Comparison of ENCODE assay signal across 8 mouse cellular contexts in the genomic region with DNA sequence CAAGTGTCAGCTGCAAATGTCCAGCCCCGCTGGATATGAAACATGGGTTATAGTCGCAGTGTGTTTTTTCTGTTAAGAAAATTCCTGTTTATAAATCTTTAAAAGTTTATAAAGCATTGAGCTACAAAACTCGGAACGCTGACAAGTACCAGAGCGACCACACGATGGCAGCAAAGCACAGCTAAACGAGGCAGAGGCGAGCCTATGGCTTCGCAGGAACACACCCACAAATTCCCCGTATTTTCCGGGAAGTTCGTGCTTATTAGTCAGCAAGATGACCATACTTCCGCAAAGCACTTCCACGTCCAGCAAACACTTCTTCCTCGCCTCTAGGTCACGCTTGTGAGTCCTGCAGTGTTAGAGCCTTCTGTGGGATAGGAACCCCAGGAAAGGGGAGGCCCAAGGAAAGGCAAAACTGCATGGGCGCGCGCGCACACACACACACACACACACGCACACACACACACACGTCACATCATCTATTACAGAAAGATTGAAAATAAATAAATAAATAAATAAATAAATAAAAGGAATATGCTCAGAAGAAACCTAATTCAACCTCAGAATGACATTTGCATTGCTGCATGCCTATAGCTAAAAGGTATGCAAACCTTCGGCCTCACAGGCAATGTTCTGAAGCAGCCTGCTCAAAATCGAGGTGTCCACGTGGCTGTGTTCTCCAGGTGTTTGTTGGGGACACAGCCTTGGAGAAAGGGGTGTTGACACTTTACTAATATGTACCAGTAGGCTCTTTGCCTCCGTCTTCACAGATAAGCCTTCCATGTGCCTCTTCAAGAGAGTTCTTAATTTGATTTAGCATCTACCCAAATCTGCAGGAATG.
DNase-seq lines count a peak whose midpoint lies in the region; ATAC-seq and TF ChIP-seq lines count a peak whose summit lies in the region.

No protein-coding gene starts in this region.

- TF ChIP-seq CTCF in lung, postnatal 0 days (IDR thresholded peaks at IDR 0.05): peak; percentile 76

- H3K27ac ChIP-seq in hindbrain, embryonic 13.5 days: no peak overlapping the region
- H3K27ac ChIP-seq in lung, postnatal 0 days (ENCODE audit: low read length): no peak overlapping the region

- H3K4me2 ChIP-seq in hindbrain, embryonic 13.5 days: peak overlapping the region; percentile 56
- H3K4me2 ChIP-seq in lung, postnatal 0 days (replicated peaks; ENCODE audit: low read depth, low read length): peak overlapping the region; percentile 44

- 28% methylated on average over 26 of the region's 26 CpGs for WGBS in hindbrain, embryonic 13.5 days
- WGBS in lung, postnatal 0 days: 26% methylated on average over 26 of the region's 26 CpGs

- ATAC-seq in hindbrain, embryonic 13.5 days (ENCODE audit: low FRiP score): peak; percentile 82
- ATAC-seq in lung, postnatal 0 days: peak; percentile 46
- ATAC-seq in monocyte, adult 5-6 weeks (replicated peaks; ENCODE audit: insufficient number of reproducible peaks, low FRiP score, low TSS enrichment, poor library complexity, severe bottlenecking): no peak

- DNase-seq in adipocyte (ENCODE audit: low spot score): peak; percentile 83
- DNase-seq in cerebellum, postnatal 14 days: peak; percentile 88 to 89
- peak; percentile 79 to 84 for DNase-seq in frontal cortex, postnatal 36 days (ENCODE audit: low spot score in 2 of 2)
- peak; percentile 74 for DNase-seq in layer of hippocampus, postnatal 14 days (ENCODE audit: low spot score in 2 of 2)
- DNase-seq in lung, postnatal 0 days (ENCODE audit: low spot score): peak; percentile 82
- peak; percentile 76 to 84 for DNase-seq in right cerebral cortex, adult 2 months (ENCODE audit: low spot score in 2 of 2)

- peak overlapping the region; percentile 46; the same call in 1 of the 2 replicates for H3K9ac ChIP-seq in hindbrain, embryonic 13.5 days
- no peak overlapping the region for H3K9ac ChIP-seq in lung, postnatal 0 days (replicated peaks; ENCODE audit: low read depth)

- TF ChIP-seq EP300 in lung, postnatal 0 days (IDR thresholded peaks at IDR 0.05): no peak

- peak overlapping the region; percentile 32 for H3K4me3 ChIP-seq in hindbrain, embryonic 13.5 days
- H3K4me3 ChIP-seq in lung, postnatal 0 days (ENCODE audit: low read depth, low read length): no peak overlapping the region

- no peaks in the 10 kb centered on the region for H3K36me3 ChIP-seq in hindbrain, embryonic 13.5 days
- no peaks in the 10 kb centered on the region for H3K36me3 ChIP-seq in lung, postnatal 0 days (ENCODE audit: insufficient read depth, low read length)

- H3K27me3 ChIP-seq in hindbrain, embryonic 13.5 days: peaks cover 5% of the 10 kb centered on the region; the same call in 1 of the 2 replicates
- H3K27me3 ChIP-seq in lung, postnatal 0 days (replicated peaks; ENCODE audit: insufficient read depth, low read length): no peaks in the 10 kb centered on the region

- no peaks in the 10 kb centered on the region for H3K9me3 ChIP-seq in hindbrain, embryonic 13.5 days
- H3K9me3 ChIP-seq in lung, postnatal 0 days (ENCODE audit: low read length): no peaks in the 10 kb centered on the region

- H3K4me1 ChIP-seq in hindbrain, embryonic 13.5 days (replicated peaks): 0 out of 2 replicates have a peak, but pooled peaks cover 2% of the 10 kb centered on the region
- no peaks in the 10 kb centered on the region for H3K4me1 ChIP-seq in lung, postnatal 0 days (ENCODE audit: insufficient read depth, low read depth, low read length)
